Mouse (Mus musculus) heart, adult 2 months (tissue): Measurements from ENCODE around the gene Ccdc81. TPM values are rescaled to one million over a fixed set of nuclear protein-coding genes. Genes with fewer than 3 reads are reported as not detected.
A peak's percentile ranks its signal among the peaks of the same experiment; 100 is the strongest.

Experiments used
- DNase-seq, 2 experiments: peaks; one replicate each; pipeline ENCODE4 v3.0.0; 2021
- H3K27ac ChIP-seq: fragments of 200-600 bp; 2 replicates; pipeline ENCODE4 v1.8.1; 2022
- H3K27me3 ChIP-seq: fragments of 200-500 bp; 2 replicates; pipeline ENCODE4 v1.6.1; 2012; ENCODE audit warnings: mild to moderate bottlenecking, low read length, inconsistent platforms, mixed read lengths; ENCODE audit not compliant: control insufficient read depth, insufficient read depth
- H3K36me3 ChIP-seq: fragments of 200-500 bp; 2 replicates; pipeline ENCODE4 v1.6.1; 2012; ENCODE audit warnings: low read length, inconsistent platforms; ENCODE audit not compliant: control insufficient read depth, insufficient read depth
- H3K4me1 ChIP-seq: fragments of 200-500 bp; 2 replicates; pipeline ENCODE4 v1.6.1; 2011; ENCODE audit warnings: low read length; ENCODE audit not compliant: control insufficient read depth, insufficient read depth
- H3K4me3 ChIP-seq: fragments of 200-600 bp; 2 replicates; pipeline ENCODE4 v1.8.1; 2022
- H3K79me2 ChIP-seq: fragments of 200-500 bp; replicated peaks from 2 replicates; pipeline ENCODE4 v1.6.1; 2012; ENCODE audit warnings: mild to moderate bottlenecking, inconsistent platforms, low read length, moderate library complexity, mixed read lengths; ENCODE audit not compliant: control insufficient read depth, insufficient read depth
- H3K9ac ChIP-seq: fragments of 200-500 bp; 2 replicates; pipeline ENCODE4 v1.6.1; 2012; ENCODE audit warnings: low read depth, mild to moderate bottlenecking, control low read depth, inconsistent platforms, low read length, mixed read lengths
- CTCF ChIP-seq: fragments of 200-600 bp; IDR thresholded peaks from 2 replicates; pipeline ENCODE4 v1.8.1; 2022; ENCODE audit warnings: antibody characterized with exemption, mild to moderate bottlenecking, moderate library complexity
- EP300 ChIP-seq: fragments of 200-500 bp; IDR thresholded peaks from 2 replicates; pipeline ENCODE4 v1.6.1; 2011; ENCODE audit warnings: low read depth, low read length, control low read depth; ENCODE audit not compliant: insufficient read depth
- POLR2A ChIP-seq: fragments of 200-500 bp; IDR thresholded peaks from 2 replicates; pipeline ENCODE4 v1.6.1; 2011; ENCODE audit warnings: mild to moderate bottlenecking, low read depth, low read length, control low read depth; ENCODE audit not compliant: insufficient read depth
- WGBS: fragments of 180-500 bp; shearing (Covaris S2); methylation state at CpG from one replicate; pipeline ENCODE4 v1.1.7; 2018; 5-methylcytosine and 5-hydroxymethylcytosine counted together
- intact Hi-C: fragments of 180-260 bp; cut with DNase I; formaldehyde crosslinking; loops from one replicate; pipeline ENCODE4 v1.15.1; 2025
- polyA plus RNA-seq: library from polyadenylated mRNA; depleted of rRNA; stranded (reverse); fragments of >200 nt; gene quantifications from 2 replicates; pipeline ENCODE4 v1.2.3, GENCODE M21; 2012
- total RNA-seq, 2 experiments: library from RNA; stranded (reverse); gene quantifications; 2 replicates each; pipeline ENCODE4 v1.2.3; 2021

The Ccdc81 gene
- total and polyA plus RNA-seq, 3 experiments, result 0.23 TPM; not detected in 2

GRCm38 (mm10) chr7:89842404-89842715 lies 61.1 kb downstream of the Ccdc81 start:
- no peak for DNase-seq
- Histone ChIP-seq H3K79me2 (no peaks in the 10 kb centered on the region), H3K27me3 (no peaks in the 10 kb centered on the region), H3K36me3 (no peaks in the 10 kb centered on the region), H3K9ac (no peak overlapping the region), H3K27ac (no peak overlapping the region), H3K4me1 (peaks cover 5% of the 10 kb centered on the region), H3K4me3 (no peak overlapping the region)
- 91% methylated on average over 5 of the region's 5 CpGs for WGBS
- no peak for TF ChIP-seq CTCF
- TF ChIP-seq EP300, result no peak
- TF ChIP-seq POLR2A, result no peak
- intact Hi-C loops, result loop anchor here (1.0 kb wide), 2 partner anchors 342 to 366 kb away; no protein-coding TSS in a partner anchor

- intact Hi-C loops, result loop anchor here (1.0 kb wide), 2 partner anchors 342 to 366 kb away; no protein-coding TSS in a partner anchor
- H3K27ac ChIP-seq, result no peak overlapping the region
- TF ChIP-seq CTCF, result peak; percentile 94
- no peak for TF ChIP-seq POLR2A
- no peak for TF ChIP-seq EP300
- no peaks in the 10 kb centered on the region for H3K79me2 ChIP-seq
- H3K27me3 ChIP-seq, result no peaks in the 10 kb centered on the region
- 29% methylated on average over 15 of the region's 15 CpGs for WGBS
- DNase-seq, result peak; percentile 75 to 81
- no peaks in the 10 kb centered on the region for H3K36me3 ChIP-seq
- no peak overlapping the region for H3K9ac ChIP-seq
- peaks cover 5% of the 10 kb centered on the region for H3K4me1 ChIP-seq
- no peak overlapping the region for H3K4me3 ChIP-seq
These were observed 61.6 kb downstream of the Ccdc81 start for GRCm38 (mm10) chr7:89841670-89842403.

GRCm38 (mm10) chr7:89839721-89840120 lies 63.7 kb downstream of the Ccdc81 start:
- TF ChIP-seq CTCF, result no peak
- no peak for TF ChIP-seq POLR2A
- intact Hi-C loops, result no loop called here
- no peak overlapping the region for H3K27ac ChIP-seq
- no peak for DNase-seq
- H3K36me3 ChIP-seq, result no peaks in the 10 kb centered on the region
- H3K4me3 ChIP-seq, result no peak overlapping the region
- no peaks in the 10 kb centered on the region for H3K27me3 ChIP-seq
- H3K9ac ChIP-seq, result no peak overlapping the region
- H3K4me1 ChIP-seq, result peaks cover 3% of the 10 kb centered on the region
- H3K79me2 ChIP-seq, result no peaks in the 10 kb centered on the region
- WGBS, result 52% methylated on average over 8 of the region's 8 CpGs

GRCm38 (mm10) chr7:89837841-89838240 lies 65.6 kb downstream of the Ccdc81 start:
- 28% methylated on average over 4 of the region's 4 CpGs for WGBS
- Histone ChIP-seq H3K79me2 (no peaks in the 10 kb centered on the region), H3K27ac (no peak overlapping the region), H3K27me3 (no peaks in the 10 kb centered on the region), H3K9ac (no peak overlapping the region), H3K36me3 (no peaks in the 10 kb centered on the region), H3K4me3 (no peak overlapping the region), H3K4me1 (peaks cover 3% of the 10 kb centered on the region)
- DNase-seq, result peak in 1 of 2 experiments; percentile 64
- no peak for TF ChIP-seq POLR2A
- TF ChIP-seq EP300, result no peak
- TF ChIP-seq CTCF, result no peak
- intact Hi-C loops, result no loop called here

- Histone ChIP-seq H3K4me3 (no peak overlapping the region), H3K27me3 (no peaks in the 10 kb centered on the region), H3K4me1 (peaks cover 3% of the 10 kb centered on the region), H3K9ac (no peak overlapping the region), H3K36me3 (no peaks in the 10 kb centered on the region), H3K79me2 (no peaks in the 10 kb centered on the region), H3K27ac (no peak overlapping the region)
- TF ChIP-seq POLR2A (no peak), EP300 (no peak), CTCF (no peak)
- no peak for DNase-seq
- 94% methylated on average over 7 of the region's 7 CpGs for WGBS
- intact Hi-C loops, result no loop called here
These were observed 66.8 kb downstream of the Ccdc81 start for GRCm38 (mm10) chr7:89836676-89837075.

GRCm38 (mm10) chr7:89835566-89835965 lies 67.9 kb downstream of the Ccdc81 start:
- Histone ChIP-seq H3K36me3 (no peaks in the 10 kb centered on the region), H3K27me3 (no peaks in the 10 kb centered on the region), H3K4me1 (peaks cover 3% of the 10 kb centered on the region), H3K79me2 (no peaks in the 10 kb centered on the region), H3K27ac (no peak overlapping the region), H3K9ac (no peak overlapping the region), H3K4me3 (no peak overlapping the region)
- TF ChIP-seq POLR2A, result no peak
- TF ChIP-seq CTCF, result no peak
- no peak for DNase-seq
- intact Hi-C loops, result no loop called here
- 59% methylated on average over 8 of the region's 8 CpGs for WGBS
